Mouse (Mus musculus) fibroblast of lung, adult 2 months (primary cell): ENCODE data around the gene Sorbs1.

Experiments used
- DNase-seq: peaks from one replicate; pipeline ENCODE4 v3.0.0-alpha.2; 2011; ENCODE audit warnings: low read depth

The Sorbs1 gene

GRCm38 (mm10) chr19:40477445-40477941 lies 36.1 kb downstream of the Sorbs1 start:
- peak; percentile 27 for DNase-seq

GRCm38 (mm10) chr19:40476491-40476890 lies 37.1 kb downstream of the Sorbs1 start:
- no peak for DNase-seq

GRCm38 (mm10) chr19:40471526-40472245 lies 41.9 kb downstream of the Sorbs1 start:
- DNase-seq, result no peak

- DNase-seq, result no peak
Observed at GRCm38 (mm10) chr19:40469792-40470191, 43.8 kb downstream of the Sorbs1 start.

- DNase-seq, result no peak
Observed at GRCm38 (mm10) chr19:40468308-40468707, 45.3 kb downstream of the Sorbs1 start.

GRCm38 (mm10) chr19:40467810-40468209 lies 45.8 kb downstream of the Sorbs1 start:
- DNase-seq, result no peak

- no peak for DNase-seq
Observed at GRCm38 (mm10) chr19:40465339-40465738, 48.2 kb downstream of the Sorbs1 start.

- DNase-seq, result no peak
Observed at GRCm38 (mm10) chr19:40464408-40464807, 49.2 kb downstream of the Sorbs1 start.

- DNase-seq, result no peak
Observed at GRCm38 (mm10) chr19:40462892-40463291, 50.7 kb downstream of the Sorbs1 start.

- peak; percentile 25 for DNase-seq
Observed at GRCm38 (mm10) chr19:40462481-40462880, 51.1 kb downstream of the Sorbs1 start.

GRCm38 (mm10) chr19:40461662-40462061 lies 51.9 kb downstream of the Sorbs1 start:
- no peak for DNase-seq

- no peak for DNase-seq
Observed at GRCm38 (mm10) chr19:40460854-40461490, 52.6 kb downstream of the Sorbs1 start.

GRCm38 (mm10) chr19:40459338-40459737 lies 54.2 kb downstream of the Sorbs1 start:
- DNase-seq, result no peak

GRCm38 (mm10) chr19:40458806-40459205 lies 54.8 kb downstream of the Sorbs1 start:
- DNase-seq, result no peak

GRCm38 (mm10) chr19:40455248-40455647 lies 58.3 kb downstream of the Sorbs1 start:
- DNase-seq, result no peak

GRCm38 (mm10) chr19:40454096-40454495 lies 59.5 kb downstream of the Sorbs1 start:
- DNase-seq, result no peak

GRCm38 (mm10) chr19:40452201-40452600 lies 61.4 kb downstream of the Sorbs1 start:
- no peak for DNase-seq

GRCm38 (mm10) chr19:40451307-40451706 lies 62.3 kb downstream of the Sorbs1 start:
- no peak for DNase-seq

GRCm38 (mm10) chr19:40446525-40446924 lies 67.1 kb downstream of the Sorbs1 start:
- DNase-seq, result no peak

- DNase-seq, result no peak
Observed at GRCm38 (mm10) chr19:40442377-40442776, 71.2 kb downstream of the Sorbs1 start.

- no peak for DNase-seq
Observed at GRCm38 (mm10) chr19:40440951-40441350, 72.6 kb downstream of the Sorbs1 start.

- no peak for DNase-seq
Observed at GRCm38 (mm10) chr19:40438907-40439306, 74.7 kb downstream of the Sorbs1 start.

GRCm38 (mm10) chr19:40437651-40438068 lies 75.9 kb downstream of the Sorbs1 start:
- no peak for DNase-seq
